Mouse (Mus musculus): Measurements from ENCODE around the gene Timm29.

DNA sequence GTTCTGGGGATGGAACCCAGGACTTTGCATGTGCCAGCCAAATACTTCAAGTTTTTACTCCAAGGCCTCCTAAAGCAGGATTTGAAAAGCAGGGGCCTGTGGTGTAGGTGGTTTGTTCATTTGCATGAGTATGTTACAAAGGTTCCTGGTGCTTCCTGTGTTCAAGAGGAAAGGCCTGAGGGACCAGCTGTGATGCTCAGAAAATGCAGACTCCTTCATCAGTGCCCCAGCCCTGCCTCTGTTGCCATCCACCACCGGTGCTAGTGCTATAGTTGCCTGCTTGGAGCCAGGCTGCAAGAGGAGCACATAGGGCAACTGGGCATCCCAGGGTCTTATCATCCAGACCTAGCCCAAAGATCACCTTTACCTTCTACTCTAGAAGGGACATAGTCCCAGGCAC, 26.0 kb upstream of the Timm29 start:
- TF ChIP-seq CTCF (IDR thresholded peaks at IDR 0.05; ENCODE audit: extremely low read depth, insufficient read depth, low read length) = no peak
- no peak for TF ChIP-seq POLR2A (IDR thresholded peaks at IDR 0.05; ENCODE audit: extremely low read depth, insufficient read depth, low read length)
